Mouse (Mus musculus): ENCODE measurements around the gene Gm9887.

Gm9887 gene

GRCm38 (mm10) chr12:69356546-69357299 lies 15.5 kb downstream of the Gm9887 start, which contains the start of gene Nemf:
Nemf (minus strand) TSS chr12:69357165.
- DNase-seq, result peak; percentile 86 to 92

GRCm38 (mm10) chr12:69351685-69352084 lies 20.6 kb downstream of the Gm9887 start:
- DNase-seq, result no peak

DNA sequence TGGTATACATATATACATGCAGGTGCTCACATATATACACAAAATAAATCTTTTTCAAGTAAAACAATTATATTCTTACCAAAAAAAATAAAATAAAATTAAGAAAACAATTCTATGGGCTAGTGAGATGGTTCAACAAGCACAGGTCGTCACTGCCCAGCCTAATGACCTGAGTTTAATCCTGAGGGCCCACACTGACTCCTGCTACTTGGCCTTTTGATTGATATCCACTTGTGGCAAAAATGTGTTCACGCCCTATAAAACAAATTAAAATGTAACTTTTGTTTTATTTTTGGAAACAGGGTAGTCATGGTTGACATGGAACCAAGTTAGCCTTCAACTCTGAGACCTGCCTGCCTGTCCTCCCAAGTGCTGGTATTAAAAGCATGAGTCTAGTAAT lies 22.3 kb downstream of the Gm9887 start:
- no peak for DNase-seq

DNA sequence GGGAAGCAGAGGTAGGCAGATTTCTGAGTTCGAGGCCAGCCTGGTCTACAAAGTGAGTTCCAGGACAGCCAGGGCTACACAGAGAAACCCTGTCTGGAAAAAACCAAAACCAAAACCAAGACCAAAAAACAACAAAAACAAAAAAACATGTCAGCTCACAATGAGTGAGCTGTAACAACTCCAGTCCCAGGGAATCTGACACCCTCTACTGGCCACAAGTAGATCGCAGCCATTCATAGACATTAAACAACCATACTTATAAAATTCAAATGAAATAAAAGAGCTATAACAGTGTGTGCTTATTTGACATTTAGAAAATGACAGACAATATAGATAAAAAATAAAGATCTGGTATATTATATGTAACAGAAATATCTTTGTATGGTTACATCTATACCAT lies 38.7 kb downstream of the Gm9887 start:
- peak in 1 of 2 experiments; percentile 24 for DNase-seq

GRCm38 (mm10) chr12:69332147-69332546 lies 40.1 kb downstream of the Gm9887 start:
- DNase-seq, result no peak

DNA sequence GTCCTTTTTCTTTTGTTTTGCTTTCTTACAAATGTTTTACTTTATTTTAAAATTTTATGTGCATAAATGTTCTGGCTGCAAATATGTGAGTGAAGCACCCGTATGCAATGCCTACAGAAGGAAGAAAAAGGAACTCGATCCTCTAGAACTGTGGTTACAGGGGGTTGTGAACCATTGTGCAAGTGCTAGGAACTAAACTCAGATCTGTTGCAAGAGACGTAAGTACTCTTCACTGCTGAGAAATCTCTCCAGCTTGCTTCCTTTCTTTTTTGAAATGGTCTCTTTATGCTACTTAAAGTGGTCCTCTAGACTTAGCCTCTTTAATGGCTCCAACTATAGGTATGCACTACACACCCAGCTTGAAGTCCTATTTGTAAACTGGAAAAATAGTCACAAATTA lies 41.1 kb downstream of the Gm9887 start:
- DNase-seq, result no peak

Data from cerebellum, adult 18-20 months (tissue).